Mouse (Mus musculus) mouse embryonic stem cell (cell line): ENCODE data around the gene Csnk2a2.

ENCODE experiments used
- in situ Hi-C, 2 experiments: fragments of 300-500 bp; cut with MboI; formaldehyde crosslinking; loops; 1 replicate in 1 of 2; 3 replicates in 1 of 2; pipeline ENCODE4 v1.14.3; 2019 to 2020; ENCODE audit warnings: low sequenced_read_pairs in 2 of 2, low pct_unique_long_range_greater_than_20kb in 1 of 2, mixed read lengths in 1 of 2; ENCODE audit not compliant: unreplicated experiment in 1 of 2

Gene Csnk2a2

GRCm38 (mm10) chr8:95433124-95433523, 56.7 kb downstream of the Csnk2a2 start:
- in situ Hi-C loops, result no loop called here

GRCm38 (mm10) chr8:95432471-95432870, 57.4 kb downstream of the Csnk2a2 start:
- in situ Hi-C loops, result no loop called here

- in situ Hi-C loops, result loop anchor here in 1 of 2 experiments (5.0 kb wide), 1 partner anchor 78 kb away; the partner anchor contains the start of gene Mmp15
Measured at GRCm38 (mm10) chr8:95429945-95430344, 59.9 kb downstream of the Csnk2a2 start.

- in situ Hi-C loops, result loop anchor here in 1 of 2 experiments (5.0 kb wide), 1 partner anchor 76 kb away; the partner anchor contains the start of gene Mmp15
Measured at GRCm38 (mm10) chr8:95427594-95428535, 62.0 kb downstream of the Csnk2a2 start.

GRCm38 (mm10) chr8:95426781-95427281, 63.0 kb downstream of the Csnk2a2 start:
- in situ Hi-C loops, result loop anchor here in 1 of 2 experiments (5.0 kb wide), 1 partner anchor 75 kb away; the partner anchor contains the start of gene Mmp15

GRCm38 (mm10) chr8:95424682-95425081, 65.2 kb downstream of the Csnk2a2 start:
- in situ Hi-C loops, result loop anchor here in 1 of 2 experiments (5.0 kb wide), 1 partner anchor 72 kb away; the partner anchor contains the start of gene Mmp15

- in situ Hi-C loops, result no loop called here
Measured at GRCm38 (mm10) chr8:95422193-95422810, 67.5 kb downstream of the Csnk2a2 start.

GRCm38 (mm10) chr8:95411309-95411972, 78.4 kb downstream of the Csnk2a2 start:
- in situ Hi-C loops, result no loop called here

- in situ Hi-C loops, result no loop called here
Measured at GRCm38 (mm10) chr8:95409518-95409917, 80.3 kb downstream of the Csnk2a2 start.

GRCm38 (mm10) chr8:95401091-95401490, 88.7 kb downstream of the Csnk2a2 start:
- in situ Hi-C loops, result no loop called here

GRCm38 (mm10) chr8:95399131-95399530, 90.7 kb downstream of the Csnk2a2 start:
- in situ Hi-C loops, result no loop called here

- in situ Hi-C loops, result no loop called here
Measured at GRCm38 (mm10) chr8:95397201-95397600, 92.6 kb downstream of the Csnk2a2 start.

- in situ Hi-C loops, result no loop called here
Measured at GRCm38 (mm10) chr8:95396752-95397151, 93.1 kb downstream of the Csnk2a2 start.
